Mouse (Mus musculus) liver, postnatal 0 days (tissue): Measurements from ENCODE around the gene Zfp462.

ENCODE experiments used
- CTCF ChIP-seq: sonication (generic); IDR thresholded peaks from 2 replicates; pipeline ENCODE4 v1.5.1; 2016; ENCODE audit warnings: antibody characterized with exemption, low read depth
- EP300 ChIP-seq: IDR thresholded peaks from 2 replicates; pipeline ENCODE4 v1.6.1; 2016; ENCODE audit warnings: antibody characterized with exemption, low read depth, mild to moderate bottlenecking

DNA sequence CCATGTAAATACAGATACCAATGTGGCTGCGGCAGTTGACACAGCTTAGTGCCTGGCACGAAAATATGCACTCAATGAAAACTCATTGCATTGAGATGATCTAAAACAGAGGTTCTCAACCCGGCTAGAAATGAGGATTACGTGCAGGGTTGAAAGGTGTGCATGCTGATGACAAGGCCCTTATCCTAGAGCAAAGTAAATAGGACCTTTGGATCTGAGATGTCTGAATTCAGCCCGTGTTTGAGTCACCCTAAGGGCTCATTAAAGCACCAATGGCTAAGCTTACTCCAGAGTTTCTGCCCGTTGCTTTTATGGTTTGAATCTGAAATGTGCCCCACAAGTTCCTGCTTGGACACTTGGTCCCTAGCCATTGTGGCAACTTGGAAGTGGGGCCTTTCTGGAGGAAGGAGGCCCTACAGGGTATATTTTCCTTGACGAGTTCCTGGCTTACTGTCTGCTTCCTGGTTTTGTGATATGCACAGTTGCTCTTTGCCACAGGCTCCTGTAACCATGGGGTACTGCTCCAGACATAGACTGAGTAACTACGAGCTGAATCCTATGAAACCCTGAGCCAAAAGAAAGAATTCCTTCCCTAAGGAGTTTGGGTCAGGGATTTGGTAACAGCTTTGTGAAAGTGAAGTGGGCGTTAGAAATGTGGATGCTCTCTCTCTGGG is 182.5 kb downstream of the Zfp462 start:
- no peak for TF ChIP-seq CTCF
- no peak for TF ChIP-seq EP300
